Mouse (Mus musculus): Measurements from ENCODE around the gene A630076J17Rik. TPM values are rescaled to one million over a fixed set of nuclear protein-coding genes. Genes with fewer than 3 reads are reported as not detected.

A630076J17Rik gene
- polyA plus RNA-seq, 1 experiment, result not detected

DNA sequence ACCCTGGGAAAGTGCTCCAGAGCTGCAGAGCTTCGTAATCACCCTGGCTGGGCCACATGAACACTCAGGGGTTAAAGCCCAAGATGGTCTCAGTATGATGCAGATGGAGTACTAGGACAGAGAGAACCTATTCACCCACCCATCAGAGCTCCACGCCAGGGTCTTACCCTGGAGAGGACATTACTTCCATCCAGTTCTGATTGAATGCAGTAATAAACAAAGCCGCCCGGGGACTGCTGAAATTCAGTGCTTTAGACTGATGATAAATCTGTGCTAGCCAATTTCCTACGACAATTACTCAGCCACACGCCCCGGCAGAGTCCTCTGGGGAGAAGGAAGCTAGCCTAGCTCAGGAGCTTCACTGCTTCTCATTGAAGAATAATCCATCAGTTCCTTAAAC, 26.3 kb downstream of the A630076J17Rik start:
- TF ChIP-seq POLR2A (IDR thresholded peaks at IDR 0.05; ENCODE audit: insufficient read depth, low read length), result no peak
- H3K9ac ChIP-seq (ENCODE audit: low read depth, poor library complexity, severe bottlenecking), result no peak overlapping the region
- no peak overlapping the region for H3K27ac ChIP-seq (ENCODE audit: insufficient read depth, low read length)
- H3K4me1 ChIP-seq (ENCODE audit: control insufficient read depth, insufficient read depth, low read length), result no peaks in the 10 kb centered on the region
- H3K27me3 ChIP-seq (ENCODE audit: control insufficient read depth, insufficient read depth, low read length, poor library complexity, severe bottlenecking), result no peaks in the 10 kb centered on the region
- H3K9me3 ChIP-seq (replicated peaks; ENCODE audit: control insufficient read depth, insufficient read depth, low read length, poor library complexity, severe bottlenecking), result no peaks in the 10 kb centered on the region
- no peak overlapping the region for H3K4me3 ChIP-seq (ENCODE audit: low read depth, low read length)
- no peaks in the 10 kb centered on the region for H3K36me3 ChIP-seq (ENCODE audit: control insufficient read depth, insufficient read depth, low read length, poor library complexity, severe bottlenecking)

DNA sequence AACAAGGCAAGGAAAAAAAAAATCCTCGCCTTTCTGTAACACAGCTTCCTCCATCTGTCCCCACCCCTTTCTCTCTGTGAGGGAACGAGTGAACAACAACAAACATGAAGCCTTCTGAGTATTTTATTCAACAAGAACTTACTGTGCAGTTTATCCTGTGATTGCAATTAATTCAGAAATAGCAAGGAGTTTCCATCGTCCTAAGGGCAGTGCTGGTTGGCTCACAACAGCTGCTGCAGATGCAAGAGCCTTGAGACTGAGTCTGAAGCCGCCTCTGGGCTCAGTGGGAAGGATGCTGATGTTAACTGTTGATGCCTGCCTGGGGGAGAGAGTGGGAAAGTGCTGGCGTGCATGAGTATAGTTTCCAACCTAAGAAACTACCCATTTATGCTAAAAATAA, 27.5 kb downstream of the A630076J17Rik start:
- Histone ChIP-seq H3K27me3 (ENCODE audit: control insufficient read depth, insufficient read depth, low read length, poor library complexity, severe bottlenecking) (no peaks in the 10 kb centered on the region), H3K27ac (ENCODE audit: insufficient read depth, low read length) (no peak overlapping the region), H3K4me3 (ENCODE audit: low read depth, low read length) (no peak overlapping the region), H3K36me3 (ENCODE audit: control insufficient read depth, insufficient read depth, low read length, poor library complexity, severe bottlenecking) (no peaks in the 10 kb centered on the region), H3K9me3 (replicated peaks; ENCODE audit: control insufficient read depth, insufficient read depth, low read length, poor library complexity, severe bottlenecking) (no peaks in the 10 kb centered on the region), H3K4me1 (ENCODE audit: control insufficient read depth, insufficient read depth, low read length) (no peaks in the 10 kb centered on the region), H3K9ac (ENCODE audit: low read depth, poor library complexity, severe bottlenecking) (no peak overlapping the region)
- TF ChIP-seq CTCF (IDR thresholded peaks at IDR 0.05; ENCODE audit: low read depth, low read length), result no peak
- TF ChIP-seq EP300 (IDR thresholded peaks at IDR 0.05; ENCODE audit: insufficient read depth, low read depth, low read length), result no peak
- TF ChIP-seq POLR2A (IDR thresholded peaks at IDR 0.05; ENCODE audit: insufficient read depth, low read length), result no peak

DNA sequence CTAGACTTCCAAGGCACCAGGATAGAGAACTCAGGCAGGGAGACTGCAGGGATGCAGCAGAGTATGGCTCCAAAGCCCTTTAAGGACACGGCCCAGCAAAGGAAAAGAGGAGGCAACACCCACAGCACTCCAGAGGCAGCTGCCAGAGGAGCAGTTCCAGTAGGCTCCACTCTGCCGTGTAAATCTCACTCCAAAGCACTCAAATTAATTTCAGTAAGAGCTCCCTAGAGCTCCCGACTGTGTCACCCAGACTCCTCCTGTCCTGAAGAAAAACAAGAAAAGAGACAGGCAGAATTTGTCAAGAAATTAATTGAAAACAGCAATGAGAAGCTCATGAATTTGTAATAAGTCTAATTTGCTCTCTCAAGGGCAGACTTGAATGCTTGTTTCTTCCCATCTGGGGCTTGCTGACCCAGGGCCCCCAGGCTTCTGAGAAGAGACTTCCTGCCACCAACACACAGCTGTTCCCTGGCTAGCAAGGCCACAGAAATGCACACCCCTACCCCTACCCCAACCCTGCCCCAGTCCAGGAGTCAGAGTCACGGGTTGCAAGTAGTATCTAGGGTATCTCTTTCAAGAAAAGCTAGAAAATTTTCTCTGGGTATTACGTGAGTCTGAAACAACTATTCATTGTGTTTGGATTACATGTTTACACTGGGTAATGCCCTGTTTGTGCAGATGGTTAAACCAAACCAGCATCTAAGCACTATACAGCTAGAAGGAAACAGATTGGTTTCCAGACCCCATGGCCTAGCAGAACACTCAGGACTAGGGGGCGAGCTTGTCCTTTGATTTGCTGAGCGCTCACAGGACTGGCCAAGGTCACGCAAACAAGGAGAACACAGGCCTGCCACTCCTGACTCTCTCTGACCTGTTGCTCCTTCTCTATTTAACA, 30.8 kb downstream of the A630076J17Rik start:
- no peaks in the 10 kb centered on the region; the same call in 1 of the 2 replicates for H3K27me3 ChIP-seq (ENCODE audit: control insufficient read depth, insufficient read depth, low read length, poor library complexity, severe bottlenecking)
- TF ChIP-seq POLR2A (IDR thresholded peaks at IDR 0.05; ENCODE audit: insufficient read depth, low read length), result no peak
- TF ChIP-seq CTCF (IDR thresholded peaks at IDR 0.05; ENCODE audit: low read depth, low read length), result peak; percentile 6
- no peak overlapping the region for H3K27ac ChIP-seq (ENCODE audit: insufficient read depth, low read length)
- H3K36me3 ChIP-seq (ENCODE audit: control insufficient read depth, insufficient read depth, low read length, poor library complexity, severe bottlenecking), result no peaks in the 10 kb centered on the region
- no peak overlapping the region for H3K4me3 ChIP-seq (ENCODE audit: low read depth, low read length)
- H3K9me3 ChIP-seq (replicated peaks; ENCODE audit: control insufficient read depth, insufficient read depth, low read length, poor library complexity, severe bottlenecking), result no peaks in the 10 kb centered on the region
- no peak overlapping the region for H3K9ac ChIP-seq (ENCODE audit: low read depth, poor library complexity, severe bottlenecking)
- H3K4me1 ChIP-seq (ENCODE audit: control insufficient read depth, insufficient read depth, low read length), result no peaks in the 10 kb centered on the region

DNA sequence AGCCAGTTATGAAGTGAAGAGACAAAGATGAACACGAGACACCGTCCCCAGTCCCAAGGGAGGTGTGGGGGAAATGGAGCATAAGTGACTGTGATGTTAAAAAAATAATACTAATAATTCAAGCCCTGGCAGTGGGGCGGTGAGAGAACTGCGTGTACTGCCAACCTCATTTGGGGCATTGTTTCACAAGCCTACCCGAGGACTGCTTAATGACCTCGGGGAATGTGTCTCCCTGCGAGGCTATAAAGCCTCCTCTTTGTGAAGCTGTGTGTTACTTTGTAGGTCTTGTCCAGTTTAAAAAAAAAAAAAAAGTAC, 31.4 kb downstream of the A630076J17Rik start:
- no peak overlapping the region for H3K4me3 ChIP-seq (ENCODE audit: low read depth, low read length)
- H3K27ac ChIP-seq (ENCODE audit: insufficient read depth, low read length), result no peak overlapping the region
- H3K4me1 ChIP-seq (ENCODE audit: control insufficient read depth, insufficient read depth, low read length), result no peaks in the 10 kb centered on the region
- H3K9ac ChIP-seq (ENCODE audit: low read depth, poor library complexity, severe bottlenecking), result no peak overlapping the region
- H3K36me3 ChIP-seq (ENCODE audit: control insufficient read depth, insufficient read depth, low read length, poor library complexity, severe bottlenecking), result no peaks in the 10 kb centered on the region
- no peak for TF ChIP-seq EP300 (IDR thresholded peaks at IDR 0.05; ENCODE audit: insufficient read depth, low read depth, low read length)
- no peak for TF ChIP-seq POLR2A (IDR thresholded peaks at IDR 0.05; ENCODE audit: insufficient read depth, low read length)
- TF ChIP-seq CTCF (IDR thresholded peaks at IDR 0.05; ENCODE audit: low read depth, low read length), result no peak
- H3K9me3 ChIP-seq (replicated peaks; ENCODE audit: control insufficient read depth, insufficient read depth, low read length, poor library complexity, severe bottlenecking), result no peaks in the 10 kb centered on the region
- no peaks in the 10 kb centered on the region; the same call in 1 of the 2 replicates for H3K27me3 ChIP-seq (ENCODE audit: control insufficient read depth, insufficient read depth, low read length, poor library complexity, severe bottlenecking)

DNA sequence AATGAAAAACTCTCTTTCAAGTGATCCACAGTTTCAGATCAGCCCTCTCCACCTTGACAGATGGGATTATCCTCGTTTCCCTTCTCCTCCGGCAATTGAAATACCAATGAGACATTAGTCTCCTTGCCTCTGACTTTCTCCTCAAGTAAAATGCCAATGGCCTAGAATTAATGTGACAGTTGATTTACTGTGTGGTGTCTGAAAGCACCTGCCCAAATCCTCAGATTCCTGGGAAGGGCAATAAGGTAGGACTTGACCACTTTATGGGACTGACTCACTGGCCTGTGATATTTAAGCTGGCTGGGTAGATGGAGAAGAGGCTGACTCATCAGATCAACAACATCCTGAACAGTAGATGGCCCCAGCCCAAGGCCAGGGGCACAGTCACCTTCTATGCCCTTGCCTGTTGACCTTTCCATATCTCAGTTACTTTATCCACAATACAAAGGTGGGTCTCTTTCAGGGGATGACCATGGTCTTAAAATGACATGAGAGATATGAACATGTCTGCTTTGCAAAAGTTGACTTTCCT, 36.5 kb downstream of the A630076J17Rik start:
- no peaks in the 10 kb centered on the region for H3K4me1 ChIP-seq (ENCODE audit: control insufficient read depth, insufficient read depth, low read length)
- H3K27me3 ChIP-seq (ENCODE audit: control insufficient read depth, insufficient read depth, low read length, poor library complexity, severe bottlenecking), result no peaks in the 10 kb centered on the region; the same call in 1 of the 2 replicates
- no peak overlapping the region for H3K27ac ChIP-seq (ENCODE audit: insufficient read depth, low read length)
- no peak overlapping the region for H3K4me3 ChIP-seq (ENCODE audit: low read depth, low read length)
- H3K9me3 ChIP-seq (replicated peaks; ENCODE audit: control insufficient read depth, insufficient read depth, low read length, poor library complexity, severe bottlenecking), result no peaks in the 10 kb centered on the region
- no peaks in the 10 kb centered on the region for H3K36me3 ChIP-seq (ENCODE audit: control insufficient read depth, insufficient read depth, low read length, poor library complexity, severe bottlenecking)
- no peak for TF ChIP-seq CTCF (IDR thresholded peaks at IDR 0.05; ENCODE audit: low read depth, low read length)
- no peak for TF ChIP-seq EP300 (IDR thresholded peaks at IDR 0.05; ENCODE audit: insufficient read depth, low read depth, low read length)
- no peak for TF ChIP-seq POLR2A (IDR thresholded peaks at IDR 0.05; ENCODE audit: insufficient read depth, low read length)
- H3K9ac ChIP-seq (ENCODE audit: low read depth, poor library complexity, severe bottlenecking), result no peak overlapping the region

DNA sequence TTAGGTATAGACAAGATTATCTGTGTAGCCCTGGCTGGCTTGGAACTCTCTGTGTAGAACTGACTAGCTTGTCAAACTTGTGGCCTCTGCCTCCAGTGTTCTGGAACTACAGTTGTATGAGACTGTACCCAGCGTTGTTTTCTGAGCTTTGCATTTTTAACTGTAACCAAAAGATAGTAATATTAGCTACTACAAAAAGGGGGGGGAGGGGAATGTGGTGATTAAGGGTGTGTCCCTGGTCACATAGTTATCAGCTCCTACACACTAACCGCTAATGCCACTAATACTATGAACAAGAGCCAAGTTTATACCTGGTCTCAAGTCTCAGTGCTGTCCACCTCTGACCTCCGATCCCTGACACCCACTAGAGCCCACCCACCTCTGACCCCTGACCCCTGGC, 42.0 kb downstream of the A630076J17Rik start:
- H3K4me3 ChIP-seq (ENCODE audit: low read depth, low read length), result no peak overlapping the region
- no peak for TF ChIP-seq EP300 (IDR thresholded peaks at IDR 0.05; ENCODE audit: insufficient read depth, low read depth, low read length)
- TF ChIP-seq CTCF (IDR thresholded peaks at IDR 0.05; ENCODE audit: low read depth, low read length), result no peak
- TF ChIP-seq POLR2A (IDR thresholded peaks at IDR 0.05; ENCODE audit: insufficient read depth, low read length), result no peak
- H3K27ac ChIP-seq (ENCODE audit: insufficient read depth, low read length), result no peak overlapping the region
- no peak overlapping the region for H3K9ac ChIP-seq (ENCODE audit: low read depth, poor library complexity, severe bottlenecking)
- no peaks in the 10 kb centered on the region for H3K36me3 ChIP-seq (ENCODE audit: control insufficient read depth, insufficient read depth, low read length, poor library complexity, severe bottlenecking)
- H3K27me3 ChIP-seq (ENCODE audit: control insufficient read depth, insufficient read depth, low read length, poor library complexity, severe bottlenecking), result no peaks in the 10 kb centered on the region
- H3K9me3 ChIP-seq (replicated peaks; ENCODE audit: control insufficient read depth, insufficient read depth, low read length, poor library complexity, severe bottlenecking), result no peaks in the 10 kb centered on the region
- no peaks in the 10 kb centered on the region for H3K4me1 ChIP-seq (ENCODE audit: control insufficient read depth, insufficient read depth, low read length)
